8 mouse cellular contexts compared by ENCODE assay signal in genomic region chr7:44428968-44429521, GRCm38 (mm10). TPM values are rescaled to one million over a fixed set of nuclear protein-coding genes. Genes with fewer than 3 reads are reported as not detected.
DNase-seq lines count a peak whose midpoint lies in the region; ATAC-seq and TF ChIP-seq lines count a peak whose summit lies in the region.

Gene Lrrc4b, plus strand, starts transcription at chr7:44429018.

- WGBS in heart, embryonic 11.5 days (ENCODE audit: insufficient replicate concordance) = 0% methylated on average over 29 of the region's 69 CpGs

- H3K4me2 ChIP-seq in heart, embryonic 11.5 days = peak within 1 kb of the TSS; percentile 84

- H3K9me3 ChIP-seq in heart, embryonic 11.5 days (replicated peaks; ENCODE audit: control insufficient read depth, low read length) = no peaks in the 10 kb centered on the region

- TF ChIP-seq CTCF in gastrocnemius, adult 2 months (IDR thresholded peaks at IDR 0.05) = no peak

- intact Hi-C loops in gastrocnemius, adult 2 months (cut with DNase I) = no loop called here

- ATAC-seq in heart, embryonic 11.5 days (replicated peaks; ENCODE audit: insufficient number of reproducible peaks, low FRiP score, low TSS enrichment) = no peak

- H3K4me1 ChIP-seq in heart, embryonic 11.5 days (ENCODE audit: control insufficient read depth, insufficient read depth, low read length) = 0 out of 2 replicates have a peak, but pooled peaks cover 3% of the 10 kb centered on the region

- H3K27me3 ChIP-seq in heart, embryonic 11.5 days (ENCODE audit: control insufficient read depth, insufficient read depth, low read length) = peaks cover 71% of the 10 kb centered on the region

- no peak for DNase-seq in gastrocnemius, adult 2 months
- DNase-seq in gastrocnemius, postnatal 4 days (ENCODE audit: low spot score in 2 of 2) = no peak
- DNase-seq in cerebellum, postnatal 4 days (ENCODE audit: low spot score in 2 of 2) = peak; percentile 65 to 82
- peak; percentile 79 to 88 for DNase-seq in layer of hippocampus, postnatal 14 days (ENCODE audit: low spot score in 2 of 2)
- DNase-seq in neural tube, embryonic 10.5 days (ENCODE audit: extremely low spot score, low spot score) = peak; percentile 81
- DNase-seq in ovary, postnatal 10 days (ENCODE audit: low spot score) = no peak
- no peak for DNase-seq in natural killer cell, adult 2 months (ENCODE audit: low spot score in 2 of 2)

- H3K4me3 ChIP-seq in gastrocnemius, adult 2 months = peak within 1 kb of the TSS; percentile 63
- peak within 1 kb of the TSS; percentile 46 for H3K4me3 ChIP-seq in heart, embryonic 11.5 days (ENCODE audit: low read depth, low read length)

- no peak within 1 kb of the TSS for H3K27ac ChIP-seq in gastrocnemius, adult 2 months
- no peak within 1 kb of the TSS for H3K27ac ChIP-seq in heart, embryonic 11.5 days (ENCODE audit: low read depth, low read length)

- no peaks in the 10 kb centered on the region for H3K36me3 ChIP-seq in heart, embryonic 11.5 days (ENCODE audit: control insufficient read depth, insufficient read depth, low read length)

- H3K9ac ChIP-seq in heart, embryonic 11.5 days (ENCODE audit: low read depth, low read length) = no peak within 1 kb of the TSS

RNA-seq across cellular contexts. Expression of gene Lrrc4b, which starts in this region (rescaled TPM):
- not detected for total RNA-seq in gastrocnemius, adult 2 months (2021)
- total RNA-seq in gastrocnemius, postnatal 4 days (2021) = 1 to 10 TPM; 4.0 to 4.2 TPM
- 2.4 and 3.5 TPM in 2 replicates for polyA plus RNA-seq in heart, embryonic 11.5 days (2014; fragmentation: Nextera tagmentation; extraction: Ambion mirVana)
- 100 to 1,000 TPM; 299 to 301 TPM for total RNA-seq in layer of hippocampus, postnatal 14 days (2021)

Comparison
In these comparisons a context has a peak if more than half of its experiments do, and no peak if none do; other contexts are left out.
1. RNA of gene Lrrc4b (total RNA-seq): 299 to 301 TPM in layer of hippocampus, postnatal 14 days; 4.0 to 4.2 TPM in gastrocnemius, postnatal 4 days and not detected in gastrocnemius, adult 2 months; every median in the first group is over 10 times any median in the second.
2. DNase-seq: peak in cerebellum, postnatal 4 days (2 of 2), layer of hippocampus, postnatal 14 days (2 of 2) and neural tube, embryonic 10.5 days (single experiment); none in gastrocnemius, adult 2 months (single experiment), gastrocnemius, postnatal 4 days (0 of 2), ovary, postnatal 10 days (single experiment) and natural killer cell, adult 2 months (0 of 2).